Mouse (Mus musculus): ENCODE data around the gene Ap5s1. TPM values are rescaled to one million over a fixed set of nuclear protein-coding genes. Genes with fewer than 3 reads are reported as not detected.

The Ap5s1 gene
- 10 to 100 TPM; 36.7 to 41.7 TPM for total RNA-seq (2021)
- long read RNA-seq, experiment 1, transcript Ap5s1-203 (3 exons, 1,521 nt), result minor isoform, 5 of 23 reads
- long read RNA-seq, experiment 1, transcript Ap5s1-205 (2 exons, 868 nt), result major isoform, 14 of 23 reads
- long read RNA-seq, experiment 1, partial matches to known transcripts, result 1 of 23 reads
- long read RNA-seq, experiment 1, other reads (novel, unspliced or antisense), result 2 of 23 reads
- long read RNA-seq, experiment 2, transcript Ap5s1-203 (3 exons, 1,521 nt), result major isoform, 9 of 14 reads
- long read RNA-seq, experiment 2, partial matches to known transcripts, result 0 of 14 reads
- long read RNA-seq, experiment 2, other reads (novel, unspliced or antisense), result 2 of 14 reads

DNA sequence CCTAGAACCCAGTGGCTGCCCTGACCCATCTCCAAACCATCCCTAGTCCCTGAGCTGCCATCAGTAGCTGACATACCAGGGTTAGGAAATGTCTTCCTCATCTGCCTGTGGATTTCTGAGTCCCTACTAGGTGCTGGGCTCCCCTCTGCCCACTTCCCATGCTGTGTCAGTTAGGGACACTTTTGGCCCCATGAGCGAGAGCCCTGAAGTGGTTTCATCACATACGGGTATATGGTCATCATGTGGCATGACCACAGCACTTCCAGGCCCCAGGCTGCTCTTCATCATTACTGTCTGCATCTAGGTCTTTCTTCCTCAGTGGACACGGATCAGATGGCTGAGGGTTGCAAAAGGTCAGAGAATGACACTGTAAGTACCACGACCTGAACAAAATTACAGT is at the start of gene Ap5s1:
TSS of gene Ap5s1 (plus strand) at position 301 of the 400 bp plus-strand sequence.
- no peak for DNase-seq

- DNase-seq, result no peak
These were observed 47.4 kb upstream of the Ap5s1 start for GRCm38 (mm10) chr2:131159491-131159910.

- peak; percentile 97 to 98 for DNase-seq
These were observed 46.8 kb upstream of the Ap5s1 start, which contains the start of gene 1700037H04Rik for GRCm38 (mm10) chr2:131159938-131160581. TSS of gene 1700037H04Rik (minus strand) at chr2:131160081.

- DNase-seq, result peak; percentile 67 to 72
These were observed 46.2 kb upstream of the Ap5s1 start for GRCm38 (mm10) chr2:131160671-131161111.

GRCm38 (mm10) chr2:131163924-131164323 is 43.0 kb upstream of the Ap5s1 start:
- no peak for DNase-seq

GRCm38 (mm10) chr2:131166172-131166571 is 40.7 kb upstream of the Ap5s1 start:
- DNase-seq, result no peak

- no peak for DNase-seq
These were observed 38.9 kb upstream of the Ap5s1 start for GRCm38 (mm10) chr2:131167984-131168383.

GRCm38 (mm10) chr2:131168914-131169313 is 38.0 kb upstream of the Ap5s1 start:
- no peak for DNase-seq

- no peak for DNase-seq
These were observed 35.9 kb upstream of the Ap5s1 start for GRCm38 (mm10) chr2:131170936-131171335.

DNA sequence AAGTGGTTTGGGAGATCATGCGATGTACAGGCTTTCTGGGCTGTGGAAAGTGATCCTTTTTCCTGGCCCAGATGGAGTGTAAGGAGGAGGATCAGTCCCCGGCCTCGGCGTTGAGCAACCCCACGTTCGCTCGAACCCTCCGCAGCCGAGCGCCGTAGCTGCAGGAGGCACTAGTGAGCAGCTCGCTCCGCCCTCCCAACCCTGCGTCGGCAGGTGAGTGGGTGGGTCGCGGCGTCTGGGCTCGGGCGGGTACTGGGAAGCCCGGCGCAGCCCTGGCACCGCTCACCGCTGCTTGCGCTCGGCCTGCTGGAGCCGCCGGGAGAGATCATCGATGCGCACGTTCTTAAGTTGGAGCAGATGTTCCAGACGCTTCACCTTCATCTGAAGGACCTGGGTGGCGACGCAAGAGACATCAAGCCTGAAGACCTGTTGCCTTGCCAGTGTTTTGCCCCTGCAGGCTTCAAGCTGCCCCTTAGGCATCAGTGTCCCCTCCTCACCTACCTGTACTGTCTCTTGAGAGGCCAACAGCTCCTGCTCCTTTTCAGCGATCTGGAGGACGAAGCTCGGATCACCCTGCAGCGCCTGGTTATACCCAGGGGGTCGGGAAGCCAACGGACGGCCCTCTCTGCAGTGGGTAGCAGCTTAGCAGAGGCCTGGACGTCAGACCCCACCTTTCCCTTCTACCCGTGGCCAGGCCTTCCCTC is 35.3 kb upstream of the Ap5s1 start:
- peak; percentile 76 to 82 for DNase-seq

GRCm38 (mm10) chr2:131172322-131172721 is 34.6 kb upstream of the Ap5s1 start:
- DNase-seq, result no peak

DNA sequence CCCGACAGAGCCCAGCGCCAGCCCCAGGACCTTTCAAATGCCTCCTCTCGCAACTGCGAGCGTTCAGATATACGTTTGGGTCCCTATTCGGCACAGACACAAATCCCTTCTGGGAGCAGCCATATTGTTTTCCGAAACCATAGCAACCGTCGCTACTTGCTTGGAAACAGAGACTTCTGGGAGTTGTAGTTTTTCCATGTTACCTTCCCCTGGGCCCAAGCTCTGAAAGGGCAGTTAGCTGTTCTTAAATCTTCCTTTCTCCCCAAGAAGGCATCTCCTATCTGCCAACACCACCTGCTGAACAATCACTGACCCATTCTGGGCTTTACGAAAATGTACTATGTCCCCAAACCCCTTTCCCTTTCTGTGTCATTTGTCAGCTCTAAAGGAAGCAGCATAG is 32.2 kb upstream of the Ap5s1 start:
- peak; percentile 81 to 86 for DNase-seq

GRCm38 (mm10) chr2:131175286-131175944 is 31.5 kb upstream of the Ap5s1 start:
- no peak for DNase-seq

GRCm38 (mm10) chr2:131175945-131176309 is 31.0 kb upstream of the Ap5s1 start:
- no peak for DNase-seq

DNA sequence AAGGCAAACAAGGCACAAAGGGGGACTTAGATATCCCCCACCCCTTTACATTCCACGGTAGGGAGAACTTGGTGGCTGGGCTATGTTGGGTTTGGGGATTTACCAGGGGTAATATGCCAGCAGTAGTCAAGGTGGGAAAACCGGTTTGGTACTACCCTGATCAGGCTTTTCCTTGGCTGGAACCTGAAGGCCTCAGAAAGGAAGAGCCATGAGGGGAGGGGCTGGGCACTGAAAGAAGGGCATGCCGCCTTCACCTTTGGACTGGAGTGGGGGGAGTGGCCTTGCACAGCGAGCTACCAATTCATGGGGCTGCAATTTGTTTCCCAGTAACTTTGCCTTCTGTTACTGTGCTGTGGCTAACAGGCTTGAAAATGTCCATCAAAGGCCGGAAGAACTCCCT is 30.4 kb upstream of the Ap5s1 start:
- no peak for DNase-seq

DNA sequence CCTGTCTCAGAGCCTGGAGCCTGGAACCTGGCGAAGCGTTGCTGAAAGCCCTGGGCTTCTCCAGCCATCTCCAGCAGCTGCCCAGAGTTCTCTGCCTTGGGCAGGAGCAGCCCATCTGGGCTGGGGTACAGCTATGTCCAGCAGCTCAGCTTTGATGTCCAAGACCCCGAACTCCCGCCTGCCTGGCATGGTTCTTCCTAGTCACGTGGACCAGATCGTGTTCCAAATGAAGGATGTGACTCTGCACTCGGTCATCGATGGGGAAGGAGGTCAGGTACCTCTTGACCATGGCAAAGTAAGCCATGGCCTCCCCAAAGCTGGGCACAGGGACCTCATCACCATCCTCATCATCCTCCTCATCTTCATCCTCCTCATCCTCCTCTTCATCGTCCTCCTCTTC is 28.9 kb upstream of the Ap5s1 start:
- no peak for DNase-seq

DNA sequence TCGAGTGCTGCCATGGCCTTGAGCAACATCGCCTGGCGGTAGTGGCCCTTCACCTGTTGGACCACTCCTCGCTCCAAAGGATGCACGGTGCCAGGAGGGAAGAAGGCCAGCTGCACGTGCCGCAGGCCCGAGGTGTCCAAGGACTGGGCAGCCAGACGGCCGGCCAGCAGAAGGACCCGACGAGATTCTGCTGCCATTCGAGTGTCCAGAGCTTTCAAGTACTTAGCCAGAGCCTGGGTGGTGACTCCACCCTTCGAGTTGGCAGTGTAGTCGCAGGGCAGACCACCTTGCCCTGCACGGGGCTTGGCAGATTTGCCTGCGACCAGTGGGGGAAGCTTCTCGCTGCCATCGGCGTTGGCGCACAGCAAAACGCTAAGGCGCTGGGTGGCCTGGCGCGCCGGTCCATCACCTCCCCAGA is 28.0 kb upstream of the Ap5s1 start:
- DNase-seq, result peak in 1 of 2 experiments; percentile 44

DNA sequence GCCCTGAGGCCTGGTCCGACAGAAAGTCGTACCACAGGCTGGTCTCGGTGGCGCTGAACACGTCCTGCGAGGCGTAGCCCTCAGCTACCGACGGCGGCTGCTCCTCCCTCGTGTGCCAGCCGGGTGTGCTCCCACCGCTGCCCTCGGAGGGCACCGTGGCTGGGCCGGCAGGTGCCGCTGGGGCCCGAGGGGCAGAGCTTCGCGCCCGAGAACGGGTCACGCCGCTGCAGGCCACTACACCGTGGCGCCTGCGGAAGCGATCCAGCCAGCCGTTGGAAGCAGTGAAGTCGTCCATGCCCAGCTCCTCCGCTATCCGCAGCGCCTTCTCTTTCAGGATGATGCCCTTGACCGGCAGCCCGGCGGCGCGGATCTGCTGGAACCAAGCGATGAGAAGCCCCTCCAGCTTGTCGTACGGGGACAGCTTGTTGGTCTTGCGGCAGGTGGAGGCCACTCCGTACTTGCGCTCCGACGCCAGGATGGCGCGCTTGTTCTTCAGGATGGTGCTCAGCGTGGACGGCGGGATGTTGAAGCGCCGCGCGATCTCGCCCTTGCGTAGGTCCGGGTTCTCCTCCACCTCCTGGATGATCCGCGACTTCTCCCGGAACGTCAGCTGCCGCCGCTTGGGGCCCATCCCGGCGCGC is 27.5 kb upstream of the Ap5s1 start:
- peak; percentile 67 to 73 for DNase-seq

DNA sequence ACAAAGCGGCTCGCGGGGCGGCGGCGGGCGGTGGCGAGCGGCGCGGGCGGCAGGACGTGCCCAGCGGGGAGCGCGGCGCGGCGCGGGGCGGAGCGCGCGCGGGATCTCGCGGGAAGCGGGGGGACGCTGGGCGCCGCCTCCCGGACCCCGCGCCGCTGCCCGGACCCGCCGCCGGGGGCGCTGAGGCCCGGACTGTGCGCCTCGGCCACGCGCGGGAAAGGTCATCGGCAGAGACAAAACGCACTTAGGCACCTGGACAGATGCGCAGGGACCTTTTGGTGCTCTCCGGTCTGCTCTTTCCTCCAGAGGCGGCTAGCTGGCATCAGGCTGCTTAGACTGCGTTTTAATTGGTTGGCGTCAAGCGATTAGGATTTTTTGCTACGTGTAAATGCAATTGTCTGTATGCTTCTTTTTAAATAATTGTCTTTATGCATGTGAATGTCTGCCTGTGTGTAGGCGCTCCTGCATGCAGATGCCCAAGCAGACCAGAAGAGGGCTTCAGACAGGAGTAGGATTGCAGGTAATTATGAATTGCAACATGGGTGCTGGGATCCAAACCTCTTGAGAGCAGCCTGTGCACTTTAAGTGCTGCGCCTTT is 26.8 kb upstream of the Ap5s1 start, which contains the start of gene Cenpb:
TSS of gene Cenpb (minus strand) at position 78 of the 598 bp plus-strand sequence.
- peak; percentile 90 to 91 for DNase-seq

GRCm38 (mm10) chr2:131186343-131186742 is 20.5 kb upstream of the Ap5s1 start:
- DNase-seq, result no peak
